Mouse (Mus musculus): ENCODE data around the gene Gemin7. TPM values are rescaled to one million over a fixed set of nuclear protein-coding genes. Genes with fewer than 3 reads are reported as not detected.

Gemin7 gene
- polyA plus RNA-seq, 1 experiment from 2014 or later: 156 TPM

GRCm38 (mm10) chr7:19542155-19542691 lies 35.2 kb downstream of the Gemin7 start:
- no peaks in the 10 kb centered on the region for H3K27me3 ChIP-seq (ENCODE audit: control insufficient read depth, insufficient read depth, low read depth, low read length)
- WGBS: 63% methylated on average over 8 of the region's 8 CpGs
- no peaks in the 10 kb centered on the region for H3K9me3 ChIP-seq (ENCODE audit: control insufficient read depth, low read length)
- peaks cover 33% of the 10 kb centered on the region for H3K4me1 ChIP-seq (replicated peaks; ENCODE audit: control insufficient read depth, insufficient read depth, low read length)
- no peak overlapping the region for H3K4me3 ChIP-seq (ENCODE audit: low read length)
- no peak overlapping the region for H3K4me2 ChIP-seq (ENCODE audit: low read depth, low read length)
- H3K9ac ChIP-seq (ENCODE audit: low read length): no peak overlapping the region
- H3K27ac ChIP-seq (ENCODE audit: low read length): no peak overlapping the region
- ATAC-seq (ENCODE audit: low read depth): peak; percentile 26; the same call in 1 of the 2 replicates
- H3K36me3 ChIP-seq (ENCODE audit: control insufficient read depth, insufficient read depth, low read length): no peaks in the 10 kb centered on the region

- Histone ChIP-seq H3K27me3 (ENCODE audit: control insufficient read depth, insufficient read depth, low read depth, low read length) (no peaks in the 10 kb centered on the region), H3K9ac (ENCODE audit: low read length) (no peak overlapping the region), H3K4me3 (ENCODE audit: low read length) (no peak overlapping the region), H3K9me3 (ENCODE audit: control insufficient read depth, low read length) (no peaks in the 10 kb centered on the region), H3K27ac (ENCODE audit: low read length) (no peak overlapping the region), H3K4me1 (replicated peaks; ENCODE audit: control insufficient read depth, insufficient read depth, low read length) (peaks cover 29% of the 10 kb centered on the region), H3K36me3 (ENCODE audit: control insufficient read depth, insufficient read depth, low read length) (no peaks in the 10 kb centered on the region), H3K4me2 (ENCODE audit: low read depth, low read length) (no peak overlapping the region)
- 73% methylated on average over 7 of the region's 7 CpGs for WGBS
- no peak for ATAC-seq (ENCODE audit: low read depth)
Observed at GRCm38 (mm10) chr7:19541681-19542154, 35.7 kb downstream of the Gemin7 start.

DNA sequence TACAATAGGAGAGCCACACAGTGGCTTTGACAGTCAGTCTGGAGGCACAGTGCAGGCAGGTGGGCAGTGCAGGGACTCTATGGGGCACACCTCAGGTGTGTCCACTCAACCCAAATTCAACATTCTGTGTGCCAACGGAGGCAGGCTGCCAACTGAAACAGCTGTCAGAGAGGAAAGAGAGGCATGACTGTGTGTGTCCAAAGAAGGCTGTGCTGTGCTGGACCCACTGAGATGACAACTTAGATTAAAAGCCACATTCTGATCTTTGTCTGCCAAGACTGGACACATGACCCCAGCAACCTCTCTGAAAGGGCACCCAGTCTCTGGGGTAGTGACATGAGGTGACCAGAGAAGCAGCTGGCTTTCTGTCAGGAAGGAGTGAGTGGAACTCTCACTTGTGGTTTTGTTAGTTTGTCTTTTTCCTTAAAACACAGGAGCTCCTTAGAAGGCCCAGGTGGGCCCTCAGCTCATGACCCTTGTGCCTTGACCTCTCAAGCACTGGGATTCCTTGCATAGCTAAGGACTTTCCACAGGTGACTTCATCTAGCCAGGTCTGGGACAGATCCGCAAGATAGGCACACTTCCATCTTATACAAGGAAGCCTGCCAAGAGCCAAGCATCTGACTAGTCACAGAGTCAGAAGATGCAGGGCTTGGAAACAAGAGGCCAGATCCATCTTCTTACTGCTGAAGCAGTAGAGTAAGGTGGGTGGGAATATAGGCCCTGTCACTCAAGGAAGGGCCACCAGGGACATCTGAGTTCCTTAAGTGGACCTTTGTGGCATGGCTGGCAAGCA lies 36.4 kb downstream of the Gemin7 start:
- peak; percentile 18; the same call in 1 of the 2 replicates for ATAC-seq (ENCODE audit: low read depth)
- WGBS: 60% methylated on average over 2 of the region's 2 CpGs
- peaks cover 22% of the 10 kb centered on the region for H3K4me1 ChIP-seq (replicated peaks; ENCODE audit: control insufficient read depth, insufficient read depth, low read length)

DNA sequence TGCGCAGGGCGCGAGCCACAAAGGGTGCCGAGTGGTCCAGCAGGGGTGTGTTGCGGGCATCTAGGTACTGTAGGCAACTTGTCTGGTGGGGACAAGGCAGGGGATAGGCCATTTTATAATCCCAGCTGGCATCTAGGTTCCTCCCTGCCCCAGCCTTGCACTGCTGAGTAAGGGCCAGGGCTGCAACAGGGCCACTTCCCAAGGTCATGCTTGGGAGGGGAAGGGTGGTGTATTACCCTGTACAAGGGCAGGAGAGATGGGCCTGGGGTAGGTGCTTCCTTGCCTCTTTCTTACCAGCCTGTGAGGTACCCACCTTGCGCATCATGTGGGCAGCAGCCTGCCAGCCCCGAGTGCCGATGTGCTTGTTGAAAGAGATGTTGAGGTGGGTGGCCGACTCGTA lies 42.7 kb downstream of the Gemin7 start:
- Histone ChIP-seq H3K36me3 (ENCODE audit: control insufficient read depth, insufficient read depth, low read length) (peaks cover 33% of the 10 kb centered on the region), H3K4me2 (ENCODE audit: low read depth, low read length) (no peak overlapping the region), H3K4me3 (ENCODE audit: low read length) (no peak overlapping the region), H3K9me3 (ENCODE audit: control insufficient read depth, low read length) (no peaks in the 10 kb centered on the region), H3K27me3 (ENCODE audit: control insufficient read depth, insufficient read depth, low read depth, low read length) (no peaks in the 10 kb centered on the region), H3K27ac (ENCODE audit: low read length) (no peak overlapping the region), H3K4me1 (replicated peaks; ENCODE audit: control insufficient read depth, insufficient read depth, low read length) (no peaks in the 10 kb centered on the region), H3K9ac (ENCODE audit: low read length) (no peak overlapping the region)
- 96% methylated on average over 10 of the region's 10 CpGs for WGBS
- no peak for ATAC-seq (ENCODE audit: low read depth)

More for the DNA sequence above, 36.4 kb downstream of the Gemin7 start:
- no peak overlapping the region for H3K4me2 ChIP-seq (ENCODE audit: low read depth, low read length)
- no peak overlapping the region for H3K4me3 ChIP-seq (ENCODE audit: low read length)
- H3K36me3 ChIP-seq (ENCODE audit: control insufficient read depth, insufficient read depth, low read length): no peaks in the 10 kb centered on the region
- no peak overlapping the region for H3K9ac ChIP-seq (ENCODE audit: low read length)
- H3K9me3 ChIP-seq (ENCODE audit: control insufficient read depth, low read length): no peaks in the 10 kb centered on the region
- H3K27me3 ChIP-seq (ENCODE audit: control insufficient read depth, insufficient read depth, low read depth, low read length): no peaks in the 10 kb centered on the region
- 0 out of 2 replicates have a peak overlapping the region, but pooled peaks have one; percentile 12 for H3K27ac ChIP-seq (ENCODE audit: low read length)

DNA sequence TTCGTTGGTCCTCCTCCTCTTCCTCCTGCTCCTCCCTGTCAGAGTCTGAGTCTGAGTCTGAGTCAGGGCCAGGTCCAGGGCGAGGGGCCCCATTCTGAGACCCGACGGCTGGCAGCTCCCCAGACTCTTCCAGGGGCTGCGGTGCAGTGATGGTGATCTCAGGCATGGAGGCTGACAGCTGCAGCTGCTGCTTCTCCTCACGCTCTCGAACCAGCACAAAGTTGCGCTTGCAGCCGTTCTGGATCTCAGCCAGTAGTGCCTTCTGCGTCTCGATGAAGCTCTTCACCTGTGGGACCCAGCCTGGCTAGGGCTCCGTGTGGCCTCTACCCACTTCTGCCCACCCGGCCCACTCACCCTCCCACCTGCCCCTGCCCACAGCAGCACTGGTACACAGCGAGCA lies 45.2 kb downstream of the Gemin7 start:
- 70% methylated on average over 14 of the region's 14 CpGs for WGBS
- no peak for ATAC-seq (ENCODE audit: low read depth)

DNA sequence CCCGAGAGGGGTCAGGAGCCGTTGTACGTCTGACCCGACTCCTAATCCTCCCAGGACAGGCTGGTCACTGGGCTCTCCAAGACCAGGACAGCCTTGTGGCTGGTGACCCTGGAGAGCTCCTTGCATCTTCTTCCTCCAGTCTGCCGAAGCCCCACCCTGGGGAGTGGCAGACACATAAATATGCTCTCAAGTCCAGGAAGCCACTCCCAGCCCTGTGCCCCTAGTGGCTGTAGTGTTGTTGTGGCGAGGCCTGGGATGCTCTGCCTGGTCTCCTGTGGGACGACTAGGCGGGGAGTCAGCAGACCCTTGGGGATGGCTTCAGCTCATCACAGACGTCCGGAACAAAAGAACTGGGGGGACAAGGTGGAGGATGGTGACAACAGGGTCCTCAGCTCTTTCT lies 46.3 kb downstream of the Gemin7 start:
- no peak overlapping the region for H3K9ac ChIP-seq (ENCODE audit: low read length)
- H3K27me3 ChIP-seq (ENCODE audit: control insufficient read depth, insufficient read depth, low read depth, low read length): no peaks in the 10 kb centered on the region
- H3K4me2 ChIP-seq (ENCODE audit: low read depth, low read length): no peak overlapping the region
- H3K9me3 ChIP-seq (ENCODE audit: control insufficient read depth, low read length): no peaks in the 10 kb centered on the region
- H3K4me1 ChIP-seq (replicated peaks; ENCODE audit: control insufficient read depth, insufficient read depth, low read length): no peaks in the 10 kb centered on the region
- H3K27ac ChIP-seq (ENCODE audit: low read length): no peak overlapping the region
- 67% methylated on average over 10 of the region's 10 CpGs for WGBS
- H3K36me3 ChIP-seq (ENCODE audit: control insufficient read depth, insufficient read depth, low read length): peaks cover 33% of the 10 kb centered on the region
- no peak overlapping the region for H3K4me3 ChIP-seq (ENCODE audit: low read length)
- ATAC-seq (ENCODE audit: low read depth): no peak

More for the DNA sequence above, 45.2 kb downstream of the Gemin7 start:
- no peak overlapping the region for H3K4me3 ChIP-seq (ENCODE audit: low read length)
- H3K9ac ChIP-seq (ENCODE audit: low read length): no peak overlapping the region
- H3K4me2 ChIP-seq (ENCODE audit: low read depth, low read length): no peak overlapping the region
- no peak overlapping the region for H3K27ac ChIP-seq (ENCODE audit: low read length)
- no peaks in the 10 kb centered on the region for H3K9me3 ChIP-seq (ENCODE audit: control insufficient read depth, low read length)
- H3K27me3 ChIP-seq (ENCODE audit: control insufficient read depth, insufficient read depth, low read depth, low read length): no peaks in the 10 kb centered on the region
- H3K36me3 ChIP-seq (ENCODE audit: control insufficient read depth, insufficient read depth, low read length): peaks cover 33% of the 10 kb centered on the region
- H3K4me1 ChIP-seq (replicated peaks; ENCODE audit: control insufficient read depth, insufficient read depth, low read length): no peaks in the 10 kb centered on the region

GRCm38 (mm10) chr7:19525105-19525481 lies 52.3 kb downstream of the Gemin7 start:
- no peak overlapping the region for H3K9ac ChIP-seq (ENCODE audit: low read length)
- no peak for ATAC-seq (ENCODE audit: low read depth)
- H3K4me3 ChIP-seq (ENCODE audit: low read length): no peak overlapping the region
- no peak overlapping the region for H3K4me2 ChIP-seq (ENCODE audit: low read depth, low read length)
- 76% methylated on average over 2 of the region's 2 CpGs for WGBS
- no peak overlapping the region for H3K27ac ChIP-seq (ENCODE audit: low read length)
- H3K36me3 ChIP-seq (ENCODE audit: control insufficient read depth, insufficient read depth, low read length): peaks cover 4% of the 10 kb centered on the region; the same call in 1 of the 2 replicates
- peaks cover 52% of the 10 kb centered on the region for H3K27me3 ChIP-seq (ENCODE audit: control insufficient read depth, insufficient read depth, low read depth, low read length)
- H3K9me3 ChIP-seq (ENCODE audit: control insufficient read depth, low read length): no peaks in the 10 kb centered on the region
- H3K4me1 ChIP-seq (replicated peaks; ENCODE audit: control insufficient read depth, insufficient read depth, low read length): peaks cover 18% of the 10 kb centered on the region

DNA sequence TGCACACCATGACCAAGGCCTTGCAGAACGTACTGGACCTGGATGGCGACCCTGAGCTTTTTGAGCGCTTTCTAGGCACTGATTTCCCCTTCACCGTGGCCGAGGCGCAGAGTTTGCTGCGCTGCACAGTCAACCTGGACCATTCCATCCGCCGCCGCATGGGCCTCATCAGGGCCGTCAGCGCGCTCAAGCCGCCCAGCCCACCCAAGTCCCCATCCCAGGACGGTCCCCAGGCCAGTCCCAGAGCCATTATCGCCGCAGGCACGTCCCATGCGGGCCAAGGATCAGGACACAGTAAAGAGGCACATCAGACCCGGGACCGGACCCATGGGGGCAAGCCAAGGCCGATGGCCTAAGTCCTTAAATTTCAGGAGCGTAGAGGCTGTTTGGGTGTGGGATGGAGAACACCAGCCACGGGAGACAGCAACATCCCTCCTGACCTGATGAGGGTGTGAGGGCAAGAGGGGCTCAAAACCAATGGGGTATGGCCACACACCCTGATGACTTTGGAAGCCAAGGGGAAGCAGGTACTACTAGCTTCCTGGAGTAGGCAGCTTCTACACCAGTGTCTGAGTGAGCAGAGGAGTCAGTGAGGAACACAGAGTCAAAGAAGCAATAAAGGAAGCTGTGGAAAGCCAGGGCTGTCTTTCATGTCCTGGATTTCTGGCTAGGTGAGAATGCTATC lies 52.8 kb downstream of the Gemin7 start:
- WGBS: 12% methylated on average over 24 of the region's 24 CpGs
- H3K9ac ChIP-seq (ENCODE audit: low read length): peak overlapping the region; percentile 51

More for the DNA sequence above, 52.8 kb downstream of the Gemin7 start:
- peaks cover 58% of the 10 kb centered on the region for H3K27me3 ChIP-seq (ENCODE audit: control insufficient read depth, insufficient read depth, low read depth, low read length)
- H3K36me3 ChIP-seq (ENCODE audit: control insufficient read depth, insufficient read depth, low read length): no peaks in the 10 kb centered on the region
- peak overlapping the region; percentile 68 for H3K4me2 ChIP-seq (ENCODE audit: low read depth, low read length)
- ATAC-seq (ENCODE audit: low read depth): peak; percentile 16; the same call in 1 of the 2 replicates
- peaks cover 22% of the 10 kb centered on the region for H3K4me1 ChIP-seq (replicated peaks; ENCODE audit: control insufficient read depth, insufficient read depth, low read length)
- no peak overlapping the region for H3K27ac ChIP-seq (ENCODE audit: low read length)
- H3K4me3 ChIP-seq (ENCODE audit: low read length): peak overlapping the region; percentile 44
- no peaks in the 10 kb centered on the region for H3K9me3 ChIP-seq (ENCODE audit: control insufficient read depth, low read length)
